Mouse (Mus musculus): ENCODE results near the gene Ctsl. TPM values are rescaled to one million over a fixed set of nuclear protein-coding genes. Genes with fewer than 3 reads are reported as not detected.

The Ctsl gene
- total RNA-seq, 2 experiments from 2014 or later: 206 to 217 TPM

- peak; percentile 96 for DNase-seq
Measured at GRCm38 (mm10) chr13:64312024-64312915, 58.4 kb downstream of the Ctsl start, which contains the start of gene Aaed1. TSS of gene Aaed1 (minus strand) at chr13:64312710.

GRCm38 (mm10) chr13:64311266-64311665 is 59.4 kb downstream of the Ctsl start:
- DNase-seq: no peak

GRCm38 (mm10) chr13:64310585-64310984 is 60.1 kb downstream of the Ctsl start:
- peak; percentile 30 for DNase-seq

- DNase-seq: peak; percentile 13
Measured at GRCm38 (mm10) chr13:64309842-64310241, 60.8 kb downstream of the Ctsl start.

Other genes starting within 250 kb of the Ctsl start
- gene Slc35d2, start 241.5 kb downstream of the Ctsl start, total RNA-seq (2021): 1 to 10 TPM; 3.2 to 3.3 TPM
- 10 to 100 TPM; 46.8 to 50.8 TPM for gene Zfp367, start 217.7 kb downstream of the Ctsl start, total RNA-seq (2021)
- gene Habp4, start 209.1 kb downstream of the Ctsl start, total RNA-seq (2021): 10 to 100 TPM; 63.7 to 64.7 TPM
- gene Cdc14b, start 95.6 kb downstream of the Ctsl start, total RNA-seq (2021): 10 to 100 TPM; 10.8 to 11.4 TPM
- 10 to 100 TPM; 54.7 to 57.2 TPM for gene Aaed1, start 58.2 kb downstream of the Ctsl start, total RNA-seq (2021)
- 1 to 10 TPM; 2.3 to 2.5 TPM for gene Cdk20, start 61.4 kb upstream of the Ctsl start, total RNA-seq (2021)
- gene Fam240b, start 126.9 kb upstream of the Ctsl start, total RNA-seq (2021): not detected

Data from heart, postnatal 4 days (tissue).